Mouse (Mus musculus) CH12.LX (cell line): ENCODE data around the gene Foxp1. TPM values are rescaled to one million over a fixed set of nuclear protein-coding genes. Genes with fewer than 3 reads are reported as not detected.

Source experiments
- DNase-seq: peaks from one replicate; pipeline ENCODE4 v3.0.0-alpha.2; 2013; ENCODE audit errors: extremely low read depth
- H3K27ac ChIP-seq: 2 replicates; pipeline ENCODE4 v1.5.1; 2012; ENCODE audit warnings: low read depth, mild to moderate bottlenecking, control low read depth, moderate library complexity; ENCODE audit not compliant: insufficient read depth
- H3K27me3 ChIP-seq: replicated peaks from 2 replicates; pipeline ENCODE3; 2012; ENCODE audit warnings: inconsistent platforms
- H3K36me3 ChIP-seq, 2 experiments: replicated peaks in 1 of 2; 2 replicates each; pipeline versions ENCODE3 to v1.6.1; 2012; ENCODE audit warnings: inconsistent platforms in 1 of 2, low read length in 1 of 2, mild to moderate bottlenecking in 1 of 2, mixed read lengths in 1 of 2, moderate library complexity in 1 of 2; ENCODE audit not compliant: control insufficient read depth in 1 of 2, insufficient read depth in 1 of 2
- H3K4me1 ChIP-seq, 2 experiments: 2 replicates each; pipeline ENCODE4 v1.6.1; 2012; ENCODE audit warnings: inconsistent platforms in 1 of 2, moderate library complexity in 1 of 2; ENCODE audit not compliant: insufficient read depth in 2 of 2, control insufficient read depth in 1 of 2
- H3K4me2 ChIP-seq: 2 replicates; pipeline ENCODE4 v1.6.1; 2012; ENCODE audit warnings: low read depth, mild to moderate bottlenecking, control low read depth; ENCODE audit not compliant: poor library complexity, insufficient read depth, severe bottlenecking
- H3K4me3 ChIP-seq, 3 experiments: fragments of 150-350 bp in 1 of 3; sonication (generic) in 1 of 3; replicated peaks in 1 of 3; 2 replicates each; pipeline versions ENCODE3 to v1.5.1; 2011 to 2012; ENCODE audit warnings: low read depth in 2 of 3, low read length in 2 of 3, mild to moderate bottlenecking in 2 of 3, moderate library complexity in 2 of 3, control low read depth in 1 of 3, improper control_type of control experiment in 1 of 3, inconsistent platforms in 1 of 3, mixed read lengths in 1 of 3; ENCODE audit not compliant: poor library complexity in 1 of 3
- H3K79me2 ChIP-seq: replicated peaks from 2 replicates; pipeline ENCODE4 v1.6.1; 2012; ENCODE audit warnings: mild to moderate bottlenecking, moderate library complexity; ENCODE audit not compliant: control insufficient read depth, poor library complexity, insufficient read depth, severe bottlenecking; ENCODE audit errors: extremely low read depth
- H3K9ac ChIP-seq: 2 replicates; pipeline ENCODE4 v1.6.1; 2012; ENCODE audit warnings: low read depth, mild to moderate bottlenecking, control low read depth, moderate library complexity; ENCODE audit not compliant: insufficient read depth
- H3K9me3 ChIP-seq: replicated peaks from 2 replicates; pipeline ENCODE3; 2012; ENCODE audit warnings: low read length, inconsistent platforms, mixed read lengths
- BHLHE40 ChIP-seq: IDR thresholded peaks from 2 replicates; pipeline ENCODE4 v1.6.1; 2011; ENCODE audit warnings: mild to moderate bottlenecking, low read depth, low read length, improper control_type of control experiment
- CHD2 ChIP-seq: IDR thresholded peaks from 2 replicates; pipeline ENCODE4 v1.6.1; 2011; ENCODE audit warnings: low read length, improper control_type of control experiment
- CTCF ChIP-seq, 2 experiments: IDR thresholded peaks in 1 of 2; conservative IDR thresholded peaks in 1 of 2; 2 replicates each; pipeline ENCODE4 v1.5.1; 2011 to 2012; ENCODE audit warnings: low read depth in 2 of 2, low read length in 2 of 2, improper control_type of control experiment in 1 of 2, inconsistent platforms in 1 of 2, mild to moderate bottlenecking in 1 of 2, moderate library complexity in 1 of 2
- ELF1 ChIP-seq: IDR thresholded peaks from 2 replicates; pipeline ENCODE4 v1.6.1; 2014; ENCODE audit warnings: low read depth, mild to moderate bottlenecking, inconsistent platforms, low read length, improper control_type of control experiment
- EP300 ChIP-seq: IDR thresholded peaks from 2 replicates; pipeline ENCODE4 v1.6.1; 2011; ENCODE audit warnings: low read length, improper control_type of control experiment
- ETS1 ChIP-seq: conservative IDR thresholded peaks from 2 replicates; pipeline ENCODE4 v1.6.1; 2012; ENCODE audit warnings: low read depth, mild to moderate bottlenecking, inconsistent platforms, low read length, improper control_type of control experiment, moderate library complexity
- GABPA ChIP-seq: IDR thresholded peaks from 2 replicates; pipeline ENCODE4 v1.6.1; 2012; ENCODE audit warnings: low read depth, low read length, improper control_type of control experiment, inconsistent platforms; ENCODE audit not compliant: insufficient replicate concordance
- IRF4 ChIP-seq: IDR thresholded peaks from 2 replicates; pipeline ENCODE4 v1.6.1; 2014; ENCODE audit warnings: low read depth, mild to moderate bottlenecking, inconsistent platforms, low read length, improper control_type of control experiment
- JUND ChIP-seq: conservative IDR thresholded peaks from 2 replicates; pipeline ENCODE4 v1.6.1; 2011; ENCODE audit warnings: low read depth, low read length, improper control_type of control experiment
- MAFK ChIP-seq: IDR thresholded peaks from 2 replicates; pipeline ENCODE4 v1.6.1; 2011; ENCODE audit warnings: low read length, improper control_type of control experiment; ENCODE audit not compliant: insufficient replicate concordance
- NELFE ChIP-seq: IDR thresholded peaks from 2 replicates; pipeline ENCODE4 v1.6.1; 2011; ENCODE audit warnings: low read depth, low read length, improper control_type of control experiment
- POLR2A ChIP-seq: IDR thresholded peaks from 2 replicates; pipeline ENCODE4 v1.6.1; 2011; ENCODE audit warnings: low read depth, mild to moderate bottlenecking, improper control_type of control experiment, low read length
- RAD21 ChIP-seq: IDR thresholded peaks from 2 replicates; pipeline ENCODE4 v1.6.1; 2011; ENCODE audit warnings: low read depth, mild to moderate bottlenecking, low read length, improper control_type of control experiment, moderate library complexity
- TBP ChIP-seq: conservative IDR thresholded peaks from 2 replicates; pipeline ENCODE4 v1.6.1; 2011; ENCODE audit warnings: low read depth, low read length, improper control_type of control experiment
- TCF12 ChIP-seq: IDR thresholded peaks from 2 replicates; pipeline ENCODE4 v1.6.1; 2014; ENCODE audit warnings: low read depth, mild to moderate bottlenecking, inconsistent platforms, low read length, improper control_type of control experiment
- UBTF ChIP-seq: IDR thresholded peaks from 2 replicates; pipeline ENCODE4 v1.6.1; 2012; ENCODE audit warnings: low read depth, mild to moderate bottlenecking, inconsistent platforms, low read length, improper control_type of control experiment, moderate library complexity
- ZKSCAN1 ChIP-seq: IDR thresholded peaks from 2 replicates; pipeline ENCODE4 v1.6.1; 2012; ENCODE audit warnings: low read depth, inconsistent platforms, low read length, improper control_type of control experiment, borderline replicate concordance
- ZMIZ1 ChIP-seq: IDR thresholded peaks from 2 replicates; pipeline ENCODE4 v1.6.1; 2012; ENCODE audit warnings: low read depth, mild to moderate bottlenecking, inconsistent platforms, low read length, improper control_type of control experiment
- dilution Hi-C: fragments of 300-500 bp; cut with MboI; formaldehyde crosslinking; loops from 2 replicates; pipeline ENCODE4 v1.14.3; 2020; ENCODE audit warnings: low sequenced_read_pairs; ENCODE audit not compliant: extremely low pct_unique_long_range_greater_than_20kb, extremely low pct_ligation_motif_present
- in situ Hi-C: fragments of 300-500 bp; cut with MboI; formaldehyde crosslinking; loops from 3 replicates; pipeline ENCODE4 v1.14.3; 2019; ENCODE audit warnings: low sequenced_read_pairs, low pct_ligation_motif_present, low pct_unique_long_range_greater_than_20kb, mixed read lengths
- polyA plus RNA-seq: library from polyadenylated mRNA; unstranded; fragments of >175 nt; gene quantifications from 2 replicates; pipeline ENCODE4 v1.2.1, GENCODE M21; 2012; ENCODE audit warnings: low read depth; ENCODE audit not compliant: insufficient read length
- total RNA-seq, 2 experiments: library from RNA; depleted of rRNA; stranded (reverse); fragments of 300-350 nt in 1 of 2; fragments of >200 nt in 1 of 2; gene quantifications; 2 replicates each; pipeline ENCODE4 v1.2.3; 2012 to 2014

Foxp1 gene
- total and polyA plus RNA-seq, 3 experiments = 66.5 to 105 (median 87.4) TPM

DNA sequence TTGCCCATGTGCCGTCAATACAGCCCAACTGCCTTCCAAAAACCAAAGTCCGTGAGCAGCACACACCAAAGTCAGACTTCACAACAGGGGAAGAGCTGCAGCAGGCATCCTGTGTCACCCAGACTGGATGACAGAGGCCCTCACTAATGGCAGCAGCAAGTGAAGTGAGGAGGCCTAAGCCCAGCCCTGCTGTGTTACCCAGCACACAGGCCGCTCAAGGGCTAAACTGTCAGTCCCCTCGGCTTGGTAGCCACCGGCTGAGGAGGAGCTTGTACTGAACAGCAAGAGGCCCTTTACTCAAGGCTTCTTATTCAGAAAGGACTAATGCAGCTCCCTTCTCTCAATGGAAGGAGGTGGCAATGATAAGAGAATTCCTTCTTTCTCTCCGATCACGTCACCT is 336.0 kb downstream of the Foxp1 start:
- peaks cover 8% of the 10 kb centered on the region; the same call in 1 of the 2 replicates for H3K79me2 ChIP-seq
- no peaks in the 10 kb centered on the region for H3K9me3 ChIP-seq
- H3K27ac ChIP-seq = peak overlapping the region; percentile 44; the same call in 1 of the 2 replicates
- H3K9ac ChIP-seq = peak overlapping the region; percentile 72
- DNase-seq = peak; percentile 21
- H3K4me3 ChIP-seq = peak overlapping the region in 2 of 3 experiments; percentile 0 to 23
- in situ Hi-C loops (loop anchor here (10.0 kb wide), 1 partner anchor 132 kb away; no protein-coding TSS in a partner anchor), dilution Hi-C loops (no loop called here)
- 0 out of 2 replicates have a peak overlapping the region, but pooled peaks have one; percentile 0 for H3K4me2 ChIP-seq
- TF ChIP-seq EP300 (no peak), TCF12 (no peak), ZKSCAN1 (no peak), ETS1 (no peak), CTCF (conservative IDR thresholded peaks at IDR 0.05 in 1 of 2, IDR thresholded peaks at IDR 0.05 in 1 of 2; ENCODE audit: low read depth in 2 of 2, low read length in 2 of 2) (no peak), IRF4 (no peak), BHLHE40 (no peak), JUND (no peak), RAD21 (no peak), NELFE (no peak), UBTF (no peak)
- peaks cover 2 to 7% of the 10 kb centered on the region in 2 experiments for H3K36me3 ChIP-seq
- no peaks in the 10 kb centered on the region for H3K27me3 ChIP-seq
- peaks cover 23 to 49% of the 10 kb centered on the region in 2 experiments for H3K4me1 ChIP-seq

DNA sequence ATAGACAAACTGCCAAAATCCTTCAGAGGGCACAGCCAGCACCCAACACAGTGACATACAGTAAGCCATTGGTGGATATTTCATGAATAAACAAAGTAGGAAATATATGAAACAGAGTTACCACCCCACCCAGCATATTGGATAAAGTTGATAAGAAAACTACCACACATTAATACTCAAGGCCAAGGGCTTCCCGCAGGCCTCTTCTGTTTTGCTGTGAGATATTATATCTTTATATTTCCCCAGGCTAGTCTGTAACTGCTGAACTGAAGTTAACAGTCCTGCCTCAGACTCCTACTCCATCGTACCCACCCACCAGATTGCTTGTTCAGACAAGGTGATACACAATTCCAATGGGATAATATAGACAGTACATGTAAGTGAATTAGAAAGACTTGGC is 336.7 kb downstream of the Foxp1 start:
- no peak for DNase-seq
- no peak overlapping the region for H3K4me3 ChIP-seq
- no peak overlapping the region for H3K4me2 ChIP-seq
- TF ChIP-seq CHD2 (no peak), BHLHE40 (no peak), EP300 (no peak), POLR2A (no peak), GABPA (no peak), MAFK (no peak), ZMIZ1 (no peak), TBP (no peak), NELFE (no peak), ELF1 (no peak), CTCF (conservative IDR thresholded peaks at IDR 0.05 in 1 of 2, IDR thresholded peaks at IDR 0.05 in 1 of 2; ENCODE audit: low read depth in 2 of 2, low read length in 2 of 2) (no peak)
- H3K27ac ChIP-seq = no peak overlapping the region
- no peaks in the 10 kb centered on the region for H3K9me3 ChIP-seq
- H3K36me3 ChIP-seq = peaks cover 4 to 9% of the 10 kb centered on the region in 2 experiments
- peaks cover 23 to 49% of the 10 kb centered on the region in 2 experiments for H3K4me1 ChIP-seq
- peaks cover 8% of the 10 kb centered on the region; the same call in 1 of the 2 replicates for H3K79me2 ChIP-seq
- no peak overlapping the region for H3K9ac ChIP-seq
- dilution Hi-C loops = no loop called here
- H3K27me3 ChIP-seq = no peaks in the 10 kb centered on the region
- in situ Hi-C loops = loop anchor here (10.0 kb wide), 1 partner anchor 131 kb away; no protein-coding TSS in a partner anchor
